19 mouse cellular contexts compared by ENCODE assay signal in genomic region chr19:48313776-48314175, GRCm38 (mm10).
DNase-seq lines count a peak whose midpoint lies in the region; ATAC-seq and TF ChIP-seq lines count a peak whose summit lies in the region.
"Had no signal": no experiment of that assay in that cellular context is flagged by ENCODE, and none has a peak within 500 bp of the region (broad histone marks: within the 10 kb centered on the region; RNA-seq: fewer than 3 reads in every experiment).

No protein-coding gene starts in this region.

- H3K36me3 ChIP-seq in heart, embryonic 10.5 days = no peaks in the 10 kb centered on the region
- no peaks in the 10 kb centered on the region for H3K36me3 ChIP-seq in midbrain, embryonic 11.5 days (ENCODE audit: control insufficient read depth, insufficient read depth, low read length)
- no peaks in the 10 kb centered on the region for H3K36me3 ChIP-seq in midbrain, postnatal 0 days (ENCODE audit: insufficient read depth, low read length)
- H3K36me3 ChIP-seq: G1E had no signal

- DNase-seq in heart, embryonic 10.5 days (ENCODE audit: low spot score) = peak; percentile 61
- DNase-seq in heart, adult 9 months (ENCODE audit: low spot score in 2 of 2) = no peak
- DNase-seq in midbrain, embryonic 11.5 days (ENCODE audit: low spot score, missing footprints) = peak; percentile 54
- no peak for DNase-seq in midbrain, postnatal 0 days (ENCODE audit: low spot score)
- DNase-seq: adrenal gland, adult 2 months; adrenal gland, adult 8-10 months; adrenal gland, postnatal 10 days; adrenal gland, postnatal 14 days; adrenal gland, postnatal 25 days; adrenal gland, postnatal 36 days; B cell, adult 2 months; cerebellum, adult 11 months; cerebellum, adult 11-12 months; cerebellum, adult 18-20 months had no signal

- WGBS in heart, embryonic 10.5 days = 86% methylated on average over 9 of the region's 9 CpGs
- WGBS in midbrain, embryonic 11.5 days = 94% methylated on average over 9 of the region's 9 CpGs
- 96% methylated on average over 9 of the region's 9 CpGs for WGBS in midbrain, postnatal 0 days

- H3K4me1 ChIP-seq in heart, embryonic 10.5 days = no peaks in the 10 kb centered on the region
- H3K4me1 ChIP-seq in midbrain, embryonic 11.5 days (ENCODE audit: control insufficient read depth, insufficient read depth, low read length) = no peaks in the 10 kb centered on the region
- 0 out of 2 replicates have a peak, but pooled peaks cover 4% of the 10 kb centered on the region for H3K4me1 ChIP-seq in midbrain, postnatal 0 days (ENCODE audit: insufficient read depth, low read length)

- H3K4me3 ChIP-seq in heart, embryonic 10.5 days = no peak overlapping the region
- no peak overlapping the region for H3K4me3 ChIP-seq in midbrain, embryonic 11.5 days (ENCODE audit: low read depth, low read length)
- no peak overlapping the region for H3K4me3 ChIP-seq in midbrain, postnatal 0 days (ENCODE audit: low read depth, low read length)

- ATAC-seq in midbrain, embryonic 11.5 days (ENCODE audit: low FRiP score) = no peak
- no peak for ATAC-seq in midbrain, postnatal 0 days (ENCODE audit: low FRiP score)
- ATAC-seq: activated CD4-positive, CD25-positive, alpha-beta regulatory T cell, adult 4 months; CD4-positive, CD25-positive, alpha-beta regulatory T cell, adult 4 months; Patski had no signal

- H3K4me2 ChIP-seq in midbrain, embryonic 11.5 days = no peak overlapping the region
- H3K4me2 ChIP-seq in midbrain, postnatal 0 days (ENCODE audit: low read depth, low read length, poor library complexity, severe bottlenecking) = no peak overlapping the region

- TF ChIP-seq CTCF in midbrain, postnatal 0 days (IDR thresholded peaks at IDR 0.05) = no peak

- no peaks in the 10 kb centered on the region for H3K9me3 ChIP-seq in heart, embryonic 10.5 days
- H3K9me3 ChIP-seq in midbrain, embryonic 11.5 days (ENCODE audit: control insufficient read depth, low read length) = no peaks in the 10 kb centered on the region
- H3K9me3 ChIP-seq in midbrain, postnatal 0 days (ENCODE audit: low read length) = no peaks in the 10 kb centered on the region

- H3K27ac ChIP-seq in heart, embryonic 10.5 days = no peak overlapping the region
- H3K27ac ChIP-seq in midbrain, embryonic 11.5 days (ENCODE audit: low read depth, low read length) = no peak overlapping the region
- H3K27ac ChIP-seq in midbrain, postnatal 0 days (ENCODE audit: low read depth, low read length) = no peak overlapping the region

- no peaks in the 10 kb centered on the region for H3K27me3 ChIP-seq in heart, embryonic 10.5 days (ENCODE audit: insufficient read depth, poor library complexity, severe bottlenecking)
- no peaks in the 10 kb centered on the region for H3K27me3 ChIP-seq in midbrain, embryonic 11.5 days (ENCODE audit: control insufficient read depth, insufficient read depth, low read length)
- no peaks in the 10 kb centered on the region for H3K27me3 ChIP-seq in midbrain, postnatal 0 days (ENCODE audit: insufficient read depth, low read length)
- H3K27me3 ChIP-seq: CH12.LX had no signal

- H3K9ac ChIP-seq in midbrain, embryonic 11.5 days (ENCODE audit: low read length) = no peak overlapping the region
- H3K9ac ChIP-seq in midbrain, postnatal 0 days (replicated peaks; ENCODE audit: low read length, poor library complexity, severe bottlenecking) = no peak overlapping the region

Comparison
In these comparisons a context has a peak if more than half of its experiments do, and no peak if none do; other contexts are left out.
1. DNase-seq: peak in heart, embryonic 10.5 days (single experiment) and midbrain, embryonic 11.5 days (single experiment); none in heart, adult 9 months (0 of 2) and midbrain, postnatal 0 days (single experiment).